Mouse (Mus musculus): ENCODE measurements around the gene Ran. TPM values are rescaled to one million over a fixed set of nuclear protein-coding genes. Genes with fewer than 3 reads are reported as not detected.

The Ran gene
- polyA plus RNA-seq, 1 experiment from 2014 or later: 799 TPM

DNA sequence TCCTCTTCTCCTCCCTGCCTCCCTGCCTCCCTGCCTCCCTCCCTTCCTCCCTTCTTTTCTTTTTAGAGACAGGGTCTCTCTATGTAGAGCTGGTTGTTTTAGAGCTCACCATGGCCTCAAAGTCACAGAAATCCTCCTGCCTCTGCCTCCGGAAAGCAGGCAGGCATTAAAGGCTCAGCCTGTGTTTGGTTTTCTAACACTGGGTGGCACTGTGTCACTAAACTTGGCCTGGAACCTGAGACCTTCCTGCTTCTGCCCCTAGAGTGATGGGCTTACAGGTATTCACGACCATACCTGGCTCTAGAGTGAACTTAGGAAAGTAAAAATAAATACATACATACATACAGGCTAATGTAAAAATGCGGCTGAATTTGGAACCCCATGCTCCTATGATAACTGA lies 32.0 kb downstream of the Ran start:
- H3K36me3 ChIP-seq (ENCODE audit: control insufficient read depth, insufficient read depth, low read length): no peaks in the 10 kb centered on the region
- 0 out of 2 replicates have a peak, but pooled peaks cover 3% of the 10 kb centered on the region for H3K4me1 ChIP-seq (replicated peaks; ENCODE audit: control insufficient read depth, insufficient read depth, low read length)
- no peak for ATAC-seq (ENCODE audit: low FRiP score)

DNA sequence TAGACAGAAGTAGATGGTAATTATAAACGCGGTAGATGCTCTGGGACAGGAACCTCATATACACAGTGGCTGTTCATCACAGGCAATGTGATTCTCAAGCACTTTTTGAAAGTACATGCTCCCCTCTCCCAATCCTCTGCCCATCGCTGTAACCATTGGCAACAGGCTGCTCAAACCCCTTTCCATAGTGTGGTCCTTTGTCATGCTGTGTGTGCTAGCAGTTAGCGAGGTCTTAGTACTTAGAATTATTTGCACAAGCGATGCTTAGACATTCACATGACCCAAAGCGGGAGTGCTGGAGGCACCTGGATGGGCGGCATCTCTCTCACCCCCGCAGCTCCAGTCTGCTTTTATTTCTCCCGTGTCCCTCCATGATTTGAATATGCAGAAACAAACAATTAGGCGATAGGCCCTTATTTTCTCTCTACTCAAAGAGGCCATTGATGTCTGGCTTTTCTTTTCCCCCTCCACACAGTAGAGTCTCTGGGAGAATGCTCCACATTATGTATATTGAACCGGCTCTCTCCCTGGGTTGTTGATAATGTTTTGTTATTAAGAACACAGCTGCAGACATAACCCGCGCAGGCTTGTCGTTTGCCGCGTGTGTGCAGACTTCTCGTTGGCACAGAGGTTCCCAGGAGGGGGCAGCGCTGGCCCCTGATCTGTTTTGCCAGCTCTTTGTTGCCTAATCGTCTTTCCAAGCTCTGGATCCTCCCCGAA lies 32.9 kb downstream of the Ran start:
- Histone ChIP-seq H3K36me3 (ENCODE audit: control insufficient read depth, insufficient read depth, low read length) (no peaks in the 10 kb centered on the region), H3K4me2 (replicated peaks; ENCODE audit: low read depth, low read length) (peak overlapping the region; percentile 4; the same call in 1 of the 2 replicates), H3K27ac (ENCODE audit: low read depth, low read length) (peak overlapping the region; percentile 77), H3K27me3 (ENCODE audit: control insufficient read depth, insufficient read depth, low read length) (no peaks in the 10 kb centered on the region), H3K9me3 (ENCODE audit: control insufficient read depth, low read length) (no peaks in the 10 kb centered on the region), H3K4me3 (ENCODE audit: low read depth, low read length) (no peak overlapping the region), H3K9ac (ENCODE audit: low read depth, low read length) (0 out of 2 replicates have a peak overlapping the region, but pooled peaks have one; percentile 23), H3K4me1 (replicated peaks; ENCODE audit: control insufficient read depth, insufficient read depth, low read length) (0 out of 2 replicates have a peak, but pooled peaks cover 3% of the 10 kb centered on the region)
- 25% methylated on average over 20 of the region's 20 CpGs for WGBS
- DNase-seq (ENCODE audit: low spot score) (peak; percentile 56), ATAC-seq (ENCODE audit: low FRiP score) (peak; percentile 77)

More for the DNA sequence above, 32.0 kb downstream of the Ran start:
- Histone ChIP-seq H3K27ac (ENCODE audit: low read depth, low read length) (no peak overlapping the region), H3K9ac (ENCODE audit: low read depth, low read length) (no peak overlapping the region), H3K4me3 (ENCODE audit: low read depth, low read length) (no peak overlapping the region), H3K9me3 (ENCODE audit: control insufficient read depth, low read length) (no peaks in the 10 kb centered on the region), H3K27me3 (ENCODE audit: control insufficient read depth, insufficient read depth, low read length) (no peaks in the 10 kb centered on the region), H3K4me2 (replicated peaks; ENCODE audit: low read depth, low read length) (no peak overlapping the region)
- DNase-seq (ENCODE audit: low spot score): no peak
- WGBS: 88% methylated on average over 3 of the region's 3 CpGs

DNA sequence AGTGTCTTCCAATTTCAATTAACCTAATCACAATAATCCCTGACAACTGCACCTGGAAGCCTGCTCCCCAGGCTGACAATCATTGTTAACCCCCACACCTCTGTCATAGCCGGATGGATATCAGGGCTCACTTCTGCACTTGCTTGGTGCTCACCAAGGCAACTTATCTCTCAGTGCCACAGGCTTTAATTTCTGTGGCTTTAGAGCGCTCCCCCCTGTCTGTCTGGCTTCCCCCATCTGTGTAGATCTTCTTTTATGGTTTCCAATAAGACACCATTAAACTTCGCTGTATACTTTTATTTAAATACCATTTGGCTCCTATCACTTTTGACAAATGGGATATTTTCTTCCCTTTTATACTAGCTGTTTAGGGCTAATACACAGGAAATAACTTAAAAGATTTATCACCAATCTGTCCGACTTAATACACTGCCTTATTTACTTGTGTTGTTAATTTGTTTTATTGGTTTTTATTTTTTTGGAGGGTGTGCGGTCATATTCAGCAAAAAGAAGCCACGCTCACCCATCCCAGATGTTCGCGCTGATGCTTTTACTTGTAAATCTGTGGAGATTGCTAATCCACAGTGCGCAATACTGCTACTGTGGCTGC lies 34.9 kb downstream of the Ran start:
- 88% methylated on average over 9 of the region's 9 CpGs for WGBS
- ATAC-seq (ENCODE audit: low FRiP score) (no peak), DNase-seq (ENCODE audit: low spot score) (no peak)
- Histone ChIP-seq H3K4me2 (replicated peaks; ENCODE audit: low read depth, low read length) (no peak overlapping the region), H3K27me3 (ENCODE audit: control insufficient read depth, insufficient read depth, low read length) (no peaks in the 10 kb centered on the region), H3K4me1 (replicated peaks; ENCODE audit: control insufficient read depth, insufficient read depth, low read length) (0 out of 2 replicates have a peak, but pooled peaks cover 3% of the 10 kb centered on the region), H3K36me3 (ENCODE audit: control insufficient read depth, insufficient read depth, low read length) (no peaks in the 10 kb centered on the region), H3K9me3 (ENCODE audit: control insufficient read depth, low read length) (no peaks in the 10 kb centered on the region), H3K4me3 (ENCODE audit: low read depth, low read length) (no peak overlapping the region), H3K9ac (ENCODE audit: low read depth, low read length) (no peak overlapping the region), H3K27ac (ENCODE audit: low read depth, low read length) (no peak overlapping the region)

DNA sequence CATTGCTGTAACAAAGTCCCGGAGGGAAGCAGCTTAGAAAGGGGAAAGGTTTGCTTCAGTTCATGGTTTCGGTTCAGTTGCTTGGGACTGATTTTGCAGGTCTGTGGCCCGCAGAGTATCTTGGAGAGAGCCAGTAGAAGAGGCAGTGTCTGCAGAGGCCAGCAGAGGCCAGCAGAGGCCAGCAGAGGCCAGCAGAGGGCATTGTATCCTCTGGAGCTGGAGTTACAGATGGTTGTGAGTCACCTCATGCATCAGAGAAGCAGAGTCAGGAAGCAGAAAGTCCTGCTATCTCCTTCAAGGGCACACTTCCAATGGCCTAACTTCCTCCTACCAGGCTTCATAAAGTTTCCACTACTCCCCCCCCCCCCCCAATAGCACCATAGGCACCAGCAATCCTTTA lies 39.2 kb downstream of the Ran start:
- ATAC-seq (ENCODE audit: low FRiP score) (no peak), DNase-seq (ENCODE audit: low spot score) (no peak)
- no peaks in the 10 kb centered on the region for H3K9me3 ChIP-seq (ENCODE audit: control insufficient read depth, low read length)
- no peak overlapping the region for H3K4me3 ChIP-seq (ENCODE audit: low read depth, low read length)
- H3K9ac ChIP-seq (ENCODE audit: low read depth, low read length): no peak overlapping the region
- 82% methylated on average over 3 of the region's 3 CpGs for WGBS
- H3K4me1 ChIP-seq (replicated peaks; ENCODE audit: control insufficient read depth, insufficient read depth, low read length): no peaks in the 10 kb centered on the region
- H3K36me3 ChIP-seq (ENCODE audit: control insufficient read depth, insufficient read depth, low read length): no peaks in the 10 kb centered on the region
- peaks cover 3% of the 10 kb centered on the region; the same call in 1 of the 2 replicates for H3K27me3 ChIP-seq (ENCODE audit: control insufficient read depth, insufficient read depth, low read length)
- no peak overlapping the region for H3K27ac ChIP-seq (ENCODE audit: low read depth, low read length)
- no peak overlapping the region for H3K4me2 ChIP-seq (replicated peaks; ENCODE audit: low read depth, low read length)

DNA sequence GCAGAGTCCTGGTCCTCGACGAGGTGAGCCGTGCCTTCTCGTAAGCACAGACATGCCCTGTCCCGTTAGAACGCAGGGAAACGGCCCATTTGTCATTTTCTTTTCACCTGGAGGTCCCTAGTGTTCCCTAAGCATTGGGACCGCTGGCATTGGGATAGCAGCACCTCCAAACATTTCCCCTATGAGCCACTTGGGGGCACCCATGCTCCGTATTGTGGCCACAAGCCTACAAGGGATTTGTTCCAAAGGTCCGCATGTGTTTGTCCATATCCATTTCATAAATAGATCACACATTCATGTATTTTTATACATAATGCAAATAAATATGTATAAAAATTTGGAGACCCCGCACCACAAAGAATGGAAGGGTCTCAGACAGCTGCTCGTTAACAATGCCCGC lies 41.7 kb downstream of the Ran start:
- no peak overlapping the region for H3K4me3 ChIP-seq (ENCODE audit: low read depth, low read length)
- ATAC-seq (ENCODE audit: low FRiP score): no peak
- H3K4me2 ChIP-seq (replicated peaks; ENCODE audit: low read depth, low read length): no peak overlapping the region
- H3K4me1 ChIP-seq (replicated peaks; ENCODE audit: control insufficient read depth, insufficient read depth, low read length): no peaks in the 10 kb centered on the region
- H3K9me3 ChIP-seq (ENCODE audit: control insufficient read depth, low read length): no peaks in the 10 kb centered on the region
- H3K9ac ChIP-seq (ENCODE audit: low read depth, low read length): no peak overlapping the region
- no peaks in the 10 kb centered on the region for H3K36me3 ChIP-seq (ENCODE audit: control insufficient read depth, insufficient read depth, low read length)
- DNase-seq (ENCODE audit: low spot score): peak; percentile 82
- H3K27me3 ChIP-seq (ENCODE audit: control insufficient read depth, insufficient read depth, low read length): peaks cover 3% of the 10 kb centered on the region; the same call in 1 of the 2 replicates
- 24% methylated on average over 13 of the region's 13 CpGs for WGBS
- H3K27ac ChIP-seq (ENCODE audit: low read depth, low read length): no peak overlapping the region

DNA sequence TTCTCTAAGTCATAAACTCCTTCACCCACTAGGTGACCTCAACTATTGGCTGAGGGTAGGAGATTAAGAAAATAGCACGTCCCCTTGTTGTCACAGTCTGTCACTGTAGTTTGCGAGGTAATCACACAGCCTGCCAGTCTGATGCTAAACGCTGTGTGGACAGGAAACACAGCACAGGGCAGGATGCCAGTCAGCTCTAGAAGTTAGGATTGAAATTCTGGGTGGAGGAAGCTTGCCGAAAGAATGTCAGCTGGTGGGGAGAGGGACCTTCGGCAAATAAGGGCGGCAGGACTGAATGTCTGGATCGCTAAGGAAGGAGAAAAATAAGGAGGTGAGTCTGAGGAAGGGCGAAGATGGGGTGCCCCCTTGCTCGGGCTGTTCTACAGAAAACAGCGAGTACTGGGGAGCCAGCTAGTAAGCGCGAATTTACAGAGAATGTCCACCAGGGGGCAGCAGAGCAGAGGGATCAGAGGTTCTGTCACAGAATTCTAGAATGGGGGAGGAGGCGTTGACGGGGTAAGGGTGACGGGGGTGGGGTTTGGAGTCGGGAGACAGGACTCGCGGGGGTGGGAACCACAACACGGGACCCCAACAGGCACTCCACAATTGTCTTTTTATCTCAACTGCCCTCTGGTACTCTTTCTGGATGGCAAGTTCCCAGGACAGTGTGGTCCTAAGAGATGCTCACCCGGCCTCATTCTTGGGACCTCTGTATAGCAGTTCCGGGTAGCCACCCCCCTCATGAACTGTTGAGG lies 43.3 kb downstream of the Ran start:
- H3K9ac ChIP-seq (ENCODE audit: low read depth, low read length): peak overlapping the region; percentile 23; the same call in 1 of the 2 replicates
- H3K4me3 ChIP-seq (ENCODE audit: low read depth, low read length): no peak overlapping the region
- DNase-seq (ENCODE audit: low spot score): peak; percentile 91
- ATAC-seq (ENCODE audit: low FRiP score): peak; percentile 60
- H3K27ac ChIP-seq (ENCODE audit: low read depth, low read length): no peak overlapping the region
- H3K27me3 ChIP-seq (ENCODE audit: control insufficient read depth, insufficient read depth, low read length): peaks cover 3% of the 10 kb centered on the region; the same call in 1 of the 2 replicates
- H3K36me3 ChIP-seq (ENCODE audit: control insufficient read depth, insufficient read depth, low read length): no peaks in the 10 kb centered on the region
- no peaks in the 10 kb centered on the region for H3K9me3 ChIP-seq (ENCODE audit: control insufficient read depth, low read length)
- H3K4me1 ChIP-seq (replicated peaks; ENCODE audit: control insufficient read depth, insufficient read depth, low read length): no peaks in the 10 kb centered on the region
- WGBS: 15% methylated on average over 21 of the region's 21 CpGs
- peak overlapping the region; percentile 38 for H3K4me2 ChIP-seq (replicated peaks; ENCODE audit: low read depth, low read length)

DNA sequence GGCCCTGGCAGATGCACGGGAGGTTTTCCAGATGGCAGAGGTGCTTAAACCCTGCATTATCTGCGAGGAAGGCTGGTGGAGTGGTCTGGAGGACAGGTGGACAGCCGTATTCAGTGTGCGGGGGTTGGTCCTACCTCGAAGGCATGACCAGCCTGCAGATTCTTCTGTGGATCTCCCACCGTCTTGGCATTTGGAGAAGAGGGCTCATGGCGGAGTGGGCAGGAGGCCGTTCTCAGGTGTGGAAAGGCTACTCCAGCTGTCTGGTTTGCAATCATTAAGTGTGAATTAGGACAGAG lies 43.9 kb downstream of the Ran start:
- Histone ChIP-seq H3K36me3 (ENCODE audit: control insufficient read depth, insufficient read depth, low read length) (no peaks in the 10 kb centered on the region), H3K9ac (ENCODE audit: low read depth, low read length) (peak overlapping the region; percentile 23; the same call in 1 of the 2 replicates), H3K27me3 (ENCODE audit: control insufficient read depth, insufficient read depth, low read length) (peaks cover 3% of the 10 kb centered on the region; the same call in 1 of the 2 replicates), H3K4me2 (replicated peaks; ENCODE audit: low read depth, low read length) (peak overlapping the region; percentile 38), H3K9me3 (ENCODE audit: control insufficient read depth, low read length) (no peaks in the 10 kb centered on the region), H3K4me3 (ENCODE audit: low read depth, low read length) (no peak overlapping the region), H3K4me1 (replicated peaks; ENCODE audit: control insufficient read depth, insufficient read depth, low read length) (no peaks in the 10 kb centered on the region), H3K27ac (ENCODE audit: low read depth, low read length) (no peak overlapping the region)
- WGBS: 44% methylated on average over 8 of the region's 8 CpGs
- ATAC-seq (ENCODE audit: low FRiP score) (peak; percentile 47), DNase-seq (ENCODE audit: low spot score) (no peak)

DNA sequence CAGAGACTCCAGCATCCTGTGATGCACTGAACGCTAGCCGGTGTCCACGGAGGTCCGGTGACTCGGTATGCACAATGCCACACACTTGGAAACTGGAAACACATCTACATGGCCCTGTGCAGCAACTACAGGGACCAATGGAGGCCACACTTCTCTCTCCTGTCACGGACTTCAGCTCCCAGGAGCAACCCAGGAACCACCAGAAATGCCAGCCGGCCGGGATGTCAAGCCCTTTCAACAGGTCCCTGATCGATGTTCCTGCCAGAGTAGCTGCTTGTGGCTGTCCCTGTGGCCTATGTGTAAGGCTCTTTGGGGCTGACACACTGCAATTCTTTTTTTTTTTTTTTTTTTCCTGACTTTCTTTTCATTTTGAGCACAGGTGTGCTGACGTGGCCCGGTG lies 44.3 kb downstream of the Ran start:
- Histone ChIP-seq H3K9ac (ENCODE audit: low read depth, low read length) (no peak overlapping the region), H3K27me3 (ENCODE audit: control insufficient read depth, insufficient read depth, low read length) (peaks cover 3% of the 10 kb centered on the region; the same call in 1 of the 2 replicates), H3K9me3 (ENCODE audit: control insufficient read depth, low read length) (no peaks in the 10 kb centered on the region), H3K27ac (ENCODE audit: low read depth, low read length) (no peak overlapping the region), H3K4me2 (replicated peaks; ENCODE audit: low read depth, low read length) (no peak overlapping the region), H3K4me3 (ENCODE audit: low read depth, low read length) (no peak overlapping the region), H3K36me3 (ENCODE audit: control insufficient read depth, insufficient read depth, low read length) (no peaks in the 10 kb centered on the region), H3K4me1 (replicated peaks; ENCODE audit: control insufficient read depth, insufficient read depth, low read length) (no peaks in the 10 kb centered on the region)
- DNase-seq (ENCODE audit: low spot score) (peak; percentile 17), ATAC-seq (ENCODE audit: low FRiP score) (no peak)
- WGBS: 71% methylated on average over 11 of the region's 11 CpGs
